Mouse (Mus musculus) urinary bladder, postnatal 36 days (tissue): ENCODE results near the gene Arhgap11a.

Experiments used
- DNase-seq, 2 experiments: peaks; one replicate each; pipeline ENCODE4 v3.0.0; 2022; ENCODE audit warnings: low spot score in 2 of 2, mixed read lengths in 1 of 2

Arhgap11a gene

DNA sequence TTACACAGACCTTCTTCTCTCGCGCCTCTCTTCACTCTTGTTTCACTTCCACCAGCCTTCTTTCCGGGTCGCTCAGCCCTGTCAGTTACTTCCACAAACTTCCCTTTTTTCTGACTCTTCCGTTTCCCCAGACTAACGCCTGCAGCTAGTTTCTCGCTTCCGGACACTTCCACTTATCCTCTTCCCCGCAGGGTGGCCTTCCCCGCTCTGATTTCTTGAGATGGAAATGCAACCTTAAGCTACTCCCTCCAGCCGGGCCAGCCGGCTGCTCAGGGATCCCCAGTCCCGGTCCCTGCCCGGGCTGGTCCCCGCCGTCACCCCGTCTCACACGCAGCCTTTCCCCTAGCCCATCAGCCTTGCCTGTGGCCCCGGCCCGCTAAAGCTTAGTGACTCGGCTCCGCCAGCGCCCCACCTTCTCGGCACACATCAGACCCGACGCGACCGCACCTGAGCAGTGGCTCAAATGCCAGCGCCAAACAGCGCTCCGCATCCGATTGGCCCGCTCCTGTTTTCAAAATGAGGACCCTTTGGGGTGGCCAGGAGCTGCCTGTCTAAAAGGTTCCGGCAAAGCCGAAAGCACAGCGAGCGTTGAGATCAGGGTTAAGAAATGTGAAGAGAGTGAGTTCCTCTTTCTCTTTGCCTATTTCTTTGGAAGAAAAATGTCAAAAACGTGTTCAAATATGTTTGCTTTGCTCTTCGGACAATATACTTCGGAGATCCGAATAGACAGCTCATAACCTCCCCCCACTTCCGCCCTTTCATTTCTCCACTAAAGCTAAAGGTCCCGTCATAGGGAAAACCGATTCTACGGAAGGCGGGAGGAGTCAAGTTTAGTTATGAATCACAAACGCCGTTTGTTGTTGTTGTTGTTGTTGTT lies at the start of gene Arhgap11a:
TSS of gene Arhgap11a (minus strand) at position 417 of the 877 bp plus-strand sequence.
- DNase-seq = peak; percentile 88 to 89

DNA sequence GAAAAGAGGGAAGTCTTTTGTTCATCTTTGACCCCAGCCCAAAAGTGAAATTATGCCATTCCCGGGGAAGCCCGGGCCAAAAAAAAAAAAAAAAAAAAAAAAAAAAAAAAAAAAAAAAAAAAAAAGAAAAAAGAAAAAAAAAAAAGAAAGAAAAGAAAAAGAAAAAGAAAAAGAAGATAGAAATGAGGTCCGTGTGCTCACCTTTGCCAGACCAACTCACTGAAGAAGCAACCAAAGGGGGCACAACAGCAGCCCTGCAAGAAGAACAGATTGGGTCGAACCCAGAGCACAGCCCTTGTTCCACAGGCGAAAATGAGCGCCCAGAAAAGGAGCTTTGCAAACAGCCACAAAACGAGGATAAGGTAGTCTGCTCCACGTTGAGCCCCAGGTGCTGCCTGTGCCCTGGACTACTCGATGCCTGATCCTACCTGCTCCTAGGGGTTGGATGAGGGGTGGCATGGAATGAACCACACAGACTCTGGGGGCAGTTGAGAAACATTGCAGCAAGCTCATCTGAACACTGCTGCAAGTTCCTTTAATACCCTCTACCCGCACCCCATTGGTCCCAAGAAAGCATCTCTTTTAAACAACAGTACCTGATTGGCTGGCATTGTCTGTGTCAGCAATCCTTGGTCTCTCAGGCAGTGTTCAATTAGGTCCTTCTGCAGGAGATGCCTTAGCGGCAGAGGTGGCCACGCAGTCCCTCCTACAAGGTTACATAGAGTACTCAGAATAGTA lies 45.1 kb upstream of the Arhgap11a start:
- DNase-seq = no peak

DNA sequence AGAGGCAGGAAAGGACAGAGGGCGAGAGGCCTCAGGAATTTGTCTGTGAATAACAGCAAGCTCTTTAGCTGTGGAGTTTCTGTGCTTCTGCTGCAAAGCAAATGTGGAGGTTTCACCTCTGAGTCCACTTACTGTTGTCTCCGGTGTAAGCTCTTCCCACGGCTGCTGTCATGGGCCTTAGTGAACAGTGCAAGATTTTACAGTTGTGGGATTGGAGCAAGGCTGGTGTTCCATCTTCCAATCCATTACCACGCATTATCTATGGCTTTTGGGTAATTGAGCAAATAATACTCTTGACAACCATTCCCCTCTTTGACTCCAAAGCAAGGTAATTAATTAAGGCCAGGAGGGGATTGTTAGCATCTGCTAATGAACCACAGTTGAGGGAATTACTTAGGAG lies 38.7 kb upstream of the Arhgap11a start:
- no peak for DNase-seq

DNA sequence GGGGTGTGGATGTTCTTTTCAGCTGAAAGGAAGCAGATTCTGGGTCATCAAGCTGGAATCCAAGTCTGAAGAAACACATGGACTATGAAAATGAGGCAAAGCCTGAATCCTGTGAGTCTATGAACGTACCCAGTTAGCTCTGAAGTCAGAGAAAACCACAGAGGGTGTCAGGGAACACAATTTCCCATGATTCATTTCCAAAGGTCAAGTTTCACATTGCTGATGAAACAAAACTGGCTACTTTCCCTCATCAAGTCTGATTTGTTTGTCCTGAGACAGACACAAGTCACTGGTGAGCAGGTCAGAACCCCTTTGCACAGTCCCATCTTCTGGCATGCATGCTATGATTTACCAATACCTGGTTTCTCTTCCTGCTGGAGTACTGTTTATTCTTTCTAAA lies 37.6 kb upstream of the Arhgap11a start:
- no peak for DNase-seq

DNA sequence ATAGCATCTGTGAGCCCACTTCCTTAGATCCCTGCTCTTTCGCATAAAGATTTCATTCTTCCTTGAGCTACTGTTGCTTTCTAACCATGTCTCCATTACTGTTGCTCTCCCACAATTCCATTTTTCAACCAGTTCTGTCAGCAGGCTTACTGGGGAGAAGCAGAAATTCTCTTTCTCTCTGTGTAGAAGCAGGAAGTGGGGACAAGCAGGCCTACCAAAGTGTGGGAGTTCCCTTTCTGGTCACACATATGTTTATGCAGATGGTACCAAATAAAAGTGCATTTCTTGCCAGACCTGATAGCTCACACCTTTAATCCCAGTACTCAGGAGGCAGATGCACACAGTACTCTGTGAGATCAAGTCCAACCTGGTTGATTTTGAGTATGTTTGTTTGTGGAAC lies 21.7 kb upstream of the Arhgap11a start:
- DNase-seq = no peak

DNA sequence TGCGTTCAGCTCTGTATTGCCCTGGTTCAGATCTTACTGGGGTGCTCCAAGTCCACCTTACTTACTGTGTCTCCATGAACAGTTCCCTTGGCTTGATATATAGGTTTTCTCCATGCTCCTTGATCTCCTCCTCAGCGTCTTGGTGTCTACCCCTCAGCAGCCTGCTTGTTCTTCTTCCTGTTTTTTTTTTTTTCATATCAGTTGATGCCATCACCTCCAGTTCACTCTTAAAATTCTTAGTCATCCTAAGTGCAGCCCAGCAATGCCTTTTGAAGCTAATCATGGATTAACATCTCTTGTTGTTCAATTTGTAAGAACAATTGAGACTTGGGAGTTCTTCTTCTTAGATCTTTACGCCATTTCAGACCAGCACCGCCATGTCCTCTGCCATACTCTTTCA lies 19.9 kb upstream of the Arhgap11a start:
- DNase-seq = no peak

DNA sequence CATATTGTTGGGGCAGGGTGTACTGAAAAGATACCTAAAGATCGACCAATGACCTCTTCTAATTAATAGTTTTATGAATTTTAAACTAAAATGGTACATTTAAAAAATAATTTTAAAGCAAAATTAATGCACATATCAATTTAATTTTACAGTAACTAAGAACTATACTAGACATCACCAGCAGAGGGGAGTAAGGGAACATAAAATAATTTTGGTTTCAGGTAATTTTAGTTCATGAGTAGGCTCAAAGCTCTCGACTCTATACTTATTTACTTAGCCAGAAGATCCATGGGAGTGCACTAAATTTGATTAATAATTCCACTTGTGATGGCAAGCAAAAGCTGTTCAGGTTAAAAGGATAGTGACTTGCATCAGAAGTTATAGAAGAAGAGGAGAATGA lies 17.7 kb upstream of the Arhgap11a start:
- DNase-seq = no peak

DNA sequence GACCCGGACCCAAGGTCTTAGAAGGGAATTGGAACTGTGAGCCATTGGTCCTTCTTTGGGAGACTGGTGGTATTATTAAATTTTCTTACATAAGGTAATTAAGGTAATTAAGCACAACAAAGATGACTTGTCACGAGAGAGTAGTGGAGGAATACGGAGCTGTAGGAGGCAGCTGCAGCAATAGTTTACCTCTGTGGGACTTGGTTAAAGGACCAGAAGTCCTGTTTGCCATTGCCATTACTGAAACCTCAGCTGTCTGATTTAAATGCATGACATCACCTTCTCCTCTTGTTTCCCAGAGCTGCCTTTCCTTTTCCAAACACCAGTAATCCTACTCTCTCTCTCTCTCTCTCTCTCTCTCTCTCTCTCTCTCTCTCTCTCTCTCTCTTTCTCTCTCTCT lies 680 bp upstream of the Arhgap11a start:
- DNase-seq = peak in 1 of 2 experiments; percentile 8

DNA sequence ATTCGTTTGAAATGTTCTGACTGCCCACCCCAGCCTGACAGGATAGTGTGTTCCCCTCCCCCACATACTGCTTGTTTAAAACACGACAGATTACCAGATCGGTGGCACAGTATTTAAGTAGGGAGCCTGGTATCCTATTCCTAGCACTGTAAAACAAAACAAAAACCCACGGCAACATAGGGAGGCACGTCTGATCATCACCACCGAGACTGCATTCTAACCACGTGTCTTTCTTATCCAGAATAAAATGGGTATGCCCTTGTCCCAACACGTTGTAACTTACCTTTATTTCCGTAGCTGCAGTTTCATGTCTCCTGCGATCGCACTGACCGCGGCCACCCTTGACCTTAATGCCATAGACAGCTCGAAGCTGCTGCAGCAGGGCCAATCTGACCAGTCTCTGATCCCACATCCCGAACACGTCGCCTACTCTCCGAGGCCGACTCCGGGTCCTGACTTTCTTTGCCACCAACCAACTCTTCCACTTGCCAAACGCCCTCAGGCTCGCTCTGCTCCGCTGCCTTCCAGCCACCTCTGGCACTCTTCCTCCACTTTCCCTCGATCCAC lies 700 bp downstream of the Arhgap11a start:
- DNase-seq = peak in 1 of 2 experiments; percentile 8

DNA sequence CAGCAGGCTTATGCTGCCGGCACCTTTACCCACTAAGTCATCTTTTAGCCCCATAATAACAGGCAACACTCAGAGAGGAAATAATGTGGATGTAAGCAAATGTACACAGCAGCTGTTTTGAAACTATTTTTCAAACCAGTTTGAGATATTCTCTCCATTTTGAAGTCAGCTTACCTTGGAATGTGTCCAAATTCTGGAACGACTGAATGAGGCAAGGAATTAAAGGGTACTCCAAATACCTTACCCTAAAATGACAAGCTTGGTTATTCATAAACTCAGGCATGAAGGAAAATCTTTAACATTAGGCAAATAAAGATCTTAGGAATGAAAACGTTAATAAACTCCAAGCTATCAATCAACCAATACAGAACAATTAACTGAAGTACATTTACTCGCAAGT lies 3.4 kb downstream of the Arhgap11a start:
- DNase-seq = no peak

DNA sequence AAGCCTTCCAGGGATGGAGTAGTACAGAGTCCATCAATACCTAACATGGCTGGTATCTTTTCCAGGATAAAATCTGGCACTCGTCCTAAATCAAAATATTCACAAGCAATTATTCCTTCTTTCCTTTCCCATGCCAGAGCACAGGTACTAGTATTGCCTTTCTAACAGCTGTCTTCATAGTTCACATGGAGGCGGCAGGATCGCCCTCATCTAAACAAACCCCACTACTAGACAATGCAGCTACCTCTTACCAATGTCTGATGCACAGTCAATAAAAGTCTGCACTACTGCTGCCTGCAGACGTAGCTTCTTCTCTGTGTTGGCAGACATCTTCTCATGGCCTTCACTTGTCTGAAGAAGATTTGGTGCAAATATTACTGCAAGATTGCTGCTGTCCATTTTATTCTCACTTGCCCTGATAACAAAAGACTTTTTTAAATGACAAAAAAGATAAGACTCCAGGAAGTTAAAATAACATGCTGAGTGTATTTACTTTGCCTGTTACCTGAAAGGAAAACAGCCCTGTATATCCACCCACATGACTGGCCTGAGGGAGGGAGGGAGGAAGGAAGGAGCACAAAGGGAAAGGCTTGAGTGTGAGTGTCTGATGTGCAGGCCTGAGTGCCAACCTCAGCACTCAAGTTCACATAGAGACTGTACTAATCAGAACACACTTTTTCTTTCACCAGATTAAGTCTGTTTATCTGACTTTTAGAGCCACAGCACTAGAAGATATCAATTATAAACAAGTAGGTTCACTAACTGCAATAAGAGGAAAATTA lies 6.6 kb downstream of the Arhgap11a start:
- no peak for DNase-seq

DNA sequence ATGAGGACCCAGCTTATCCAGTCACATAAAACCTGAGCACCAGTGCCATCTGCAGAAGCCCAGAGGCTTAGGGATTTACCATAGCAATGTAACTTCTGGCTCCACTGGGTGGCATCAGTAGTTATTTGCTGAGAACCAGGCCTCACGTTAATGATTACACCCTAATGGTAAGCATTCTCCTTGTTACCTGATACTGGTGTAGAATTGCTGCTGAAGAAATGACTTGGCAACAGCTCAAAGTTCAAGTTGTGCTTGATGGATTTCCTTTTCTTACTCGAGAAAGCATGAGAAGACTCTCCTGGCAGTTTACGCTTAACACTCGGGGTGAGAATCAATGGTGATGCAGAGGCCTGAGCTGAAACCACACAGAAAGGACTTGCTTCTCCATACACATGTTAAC lies 9.0 kb downstream of the Arhgap11a start:
- no peak for DNase-seq

DNA sequence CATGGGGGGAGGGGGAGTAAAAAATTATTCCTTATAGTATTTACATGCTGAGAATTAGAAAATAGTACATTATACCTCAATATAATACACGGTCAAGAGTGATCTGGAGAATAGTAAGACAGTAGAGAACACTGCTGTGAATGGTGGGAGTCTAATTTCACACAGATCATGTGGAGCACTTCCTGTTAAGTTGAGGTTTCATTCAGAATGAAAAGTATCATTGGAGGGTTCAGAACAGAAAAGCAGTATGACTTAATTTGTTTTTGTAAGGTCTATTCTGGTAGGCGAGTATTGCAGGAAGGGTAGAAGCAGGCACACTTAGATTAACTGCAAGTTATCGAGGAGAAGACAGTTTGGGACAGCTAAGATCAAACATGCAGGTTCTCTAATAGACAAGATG lies 13.2 kb downstream of the Arhgap11a start:
- no peak for DNase-seq

DNA sequence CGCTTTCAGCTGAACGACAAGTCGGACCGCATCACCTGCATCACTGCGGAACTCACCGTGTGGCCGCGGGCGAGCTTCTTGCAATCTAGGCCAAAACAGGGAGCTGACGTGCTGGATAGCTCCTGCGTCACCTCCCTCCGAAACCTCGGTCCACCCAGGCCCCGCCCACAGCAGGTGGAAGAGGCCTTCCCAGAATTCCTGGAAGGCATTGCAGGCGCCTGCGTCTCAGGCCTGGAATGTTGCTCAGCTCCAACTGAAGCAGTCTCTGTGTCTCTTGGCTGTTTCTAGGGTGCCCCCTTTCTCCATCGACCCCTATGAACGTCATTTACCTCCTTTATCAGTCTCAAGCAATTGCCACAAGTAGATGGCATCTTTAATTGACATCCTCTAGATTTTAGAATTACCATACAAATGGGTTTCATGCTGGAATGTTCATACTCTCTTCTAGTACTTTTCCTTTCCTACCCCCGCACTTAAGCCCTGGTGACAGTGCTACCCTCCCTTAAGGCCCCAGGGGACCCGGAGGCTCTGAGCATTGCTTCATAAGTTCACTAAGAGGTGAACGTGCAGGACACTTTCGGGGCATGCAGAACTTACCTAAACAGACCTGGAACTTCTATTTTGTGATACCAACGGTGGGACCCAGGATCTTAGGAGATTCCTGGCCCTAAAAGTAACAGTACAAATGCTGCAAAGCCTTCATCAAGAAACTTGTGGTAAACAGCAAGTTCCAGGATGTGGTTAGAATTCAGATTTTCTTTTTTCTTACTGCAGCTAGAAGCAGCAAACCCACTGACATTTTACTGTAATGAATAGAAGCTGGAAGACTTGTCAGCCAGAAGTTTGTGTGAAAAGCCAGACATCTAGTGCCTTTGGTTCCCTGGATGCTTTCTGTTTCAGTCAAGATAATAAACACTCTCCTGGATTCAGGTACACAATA lies 19.2 kb downstream of the Arhgap11a start, which contains the start of gene Scg5:
TSS of gene Scg5 (minus strand) at position 179 of the 940 bp plus-strand sequence.
- peak in 1 of 2 experiments; percentile 21 for DNase-seq

DNA sequence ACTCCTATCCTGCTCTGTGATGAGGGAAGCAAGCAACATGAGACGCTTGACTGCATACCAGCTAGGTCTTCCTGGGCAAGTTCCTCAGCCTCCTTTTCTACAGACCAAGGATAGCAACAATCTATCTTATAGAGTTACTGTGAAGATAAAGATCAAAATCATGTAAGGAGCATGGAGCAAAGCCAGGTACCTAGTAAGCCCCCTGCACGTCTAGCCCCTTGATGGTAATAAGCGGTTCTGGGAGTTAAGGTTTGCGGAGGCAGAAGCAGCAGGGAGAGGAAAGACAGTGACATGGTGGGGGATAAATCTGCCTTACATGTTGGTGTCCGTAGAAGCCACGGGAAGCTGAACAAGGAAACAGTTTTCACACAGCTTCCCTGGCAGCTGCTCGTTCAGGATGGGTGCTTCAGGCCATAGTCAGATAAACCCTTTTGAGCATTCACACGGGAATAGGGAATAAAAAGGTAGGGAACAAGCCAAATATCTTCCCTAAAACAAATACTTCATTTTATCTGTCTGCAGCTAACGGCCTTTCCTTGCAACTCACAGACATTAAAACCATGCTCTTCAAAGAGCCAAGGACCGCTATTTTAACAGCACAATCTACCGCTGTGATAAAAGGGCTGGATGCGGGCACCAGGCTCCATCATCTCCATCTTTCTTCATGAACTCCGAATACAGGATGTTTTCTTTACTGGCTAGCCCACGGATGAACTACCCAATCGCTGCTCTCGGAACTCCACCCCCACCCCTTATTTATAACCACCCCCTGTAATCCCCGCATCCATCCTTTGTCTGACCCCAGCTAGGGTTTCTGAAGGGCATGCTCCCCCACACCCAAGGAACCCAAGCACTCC lies 20.1 kb downstream of the Arhgap11a start:
- no peak for DNase-seq

DNA sequence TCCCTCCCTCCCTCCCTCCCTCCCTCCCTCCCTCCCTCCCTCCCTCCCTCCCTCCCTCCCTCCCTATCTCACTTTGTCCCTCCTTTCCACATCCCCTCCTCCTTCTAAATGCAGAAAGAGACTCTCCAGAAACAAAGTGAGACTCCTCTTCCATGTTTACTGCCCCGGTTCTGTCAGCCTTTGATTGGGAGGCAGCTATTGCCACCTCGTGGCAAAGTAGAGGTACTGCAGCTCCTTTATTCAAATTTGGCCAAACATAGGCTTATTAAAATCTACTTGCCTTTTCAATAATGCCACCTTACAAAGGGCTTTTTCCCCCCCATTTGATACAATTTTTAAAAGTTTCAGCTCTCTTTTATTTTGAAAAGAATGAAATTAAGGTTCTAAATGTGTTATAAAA lies 24.6 kb downstream of the Arhgap11a start:
- no peak for DNase-seq

DNA sequence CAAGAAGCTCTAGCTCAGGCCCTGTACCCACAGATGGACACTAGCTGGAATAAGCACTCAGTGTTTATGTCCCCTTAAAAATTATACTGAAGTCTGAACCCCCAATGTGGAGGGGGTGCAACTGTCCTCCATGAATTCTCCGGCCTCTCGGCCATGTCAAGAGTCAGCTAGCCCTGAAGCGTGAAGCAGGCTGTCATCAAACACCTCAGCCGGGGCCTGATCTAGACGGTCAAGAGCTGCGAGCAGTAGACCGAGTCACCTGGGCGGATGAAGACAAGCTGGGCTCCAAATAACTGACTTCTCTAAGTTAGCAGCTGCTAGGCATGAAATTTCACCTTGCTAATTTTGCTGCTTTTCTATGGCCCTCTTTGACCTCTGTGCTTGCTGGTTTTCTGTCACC lies 26.1 kb downstream of the Arhgap11a start:
- DNase-seq = no peak

DNA sequence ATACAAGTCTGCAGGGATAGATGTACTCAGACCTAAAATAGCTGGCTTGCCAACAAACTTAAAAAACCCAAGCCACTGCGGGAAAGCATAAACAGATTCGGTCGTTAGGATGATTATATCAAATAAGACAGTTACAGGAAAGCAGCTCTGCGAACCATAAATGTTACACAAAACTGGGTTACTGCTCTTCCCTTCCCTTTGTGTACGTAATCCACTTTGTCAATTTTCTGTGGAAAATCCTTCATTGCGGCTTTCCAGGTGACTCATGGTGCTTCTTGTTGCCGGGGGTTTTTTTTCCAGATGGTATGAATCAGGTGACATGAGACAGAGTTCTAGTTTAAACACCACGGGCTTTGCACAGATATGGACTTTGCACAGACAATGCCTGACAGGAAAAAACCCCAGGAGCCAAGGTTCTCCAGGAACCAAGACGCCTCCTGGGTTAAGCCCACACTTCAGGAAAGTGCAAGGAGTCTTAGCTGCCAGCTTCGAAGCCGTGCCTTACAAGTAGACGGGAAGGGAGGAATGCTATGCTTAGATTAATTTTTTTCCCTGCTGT lies 27.2 kb downstream of the Arhgap11a start:
- no peak for DNase-seq

DNA sequence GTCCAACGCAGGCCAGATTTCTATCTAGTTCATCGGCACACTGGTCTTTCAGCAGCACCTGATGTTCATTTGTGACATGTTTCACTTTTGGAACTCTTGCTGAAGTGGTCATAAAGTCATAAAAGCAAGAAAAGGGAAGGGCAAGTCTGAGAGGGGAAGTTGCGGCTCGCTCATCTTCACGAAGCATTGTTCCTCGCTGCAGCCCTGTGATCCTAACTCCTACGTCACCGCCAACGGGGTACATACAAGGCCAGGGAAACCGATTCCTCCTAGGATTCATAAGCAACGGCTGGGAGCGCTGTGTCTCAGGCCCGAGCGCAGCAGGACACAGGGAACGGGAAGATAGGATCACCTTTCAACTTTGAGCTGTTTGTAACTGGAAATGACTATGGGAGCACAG lies 28.3 kb downstream of the Arhgap11a start:
- no peak for DNase-seq
